Comparison of ENCODE assay signal across 10 mouse cellular contexts in genomic region chr2:167167515-167168212, GRCm38 (mm10). TPM values are rescaled to one million over a fixed set of nuclear protein-coding genes. Genes with fewer than 3 reads are reported as not detected.
DNase-seq lines count a peak whose midpoint lies in the region; ATAC-seq and TF ChIP-seq lines count a peak whose summit lies in the region.
"Had no signal": no experiment of that assay in that cellular context is flagged by ENCODE, and none has a peak within 500 bp of the region (broad histone marks: within the 10 kb centered on the region; RNA-seq: fewer than 3 reads in every experiment).

No protein-coding gene starts in this region.

- H3K4me1 ChIP-seq in midbrain, embryonic 13.5 days (replicated peaks), result no peaks in the 10 kb centered on the region

- H3K4me2 ChIP-seq in midbrain, embryonic 13.5 days (replicated peaks), result no peak overlapping the region
- H3K4me2 ChIP-seq: forebrain, embryonic 13.5 days had no signal

- no peaks in the 10 kb centered on the region for H3K36me3 ChIP-seq in splenic B cell, adult 2 months (ENCODE audit: control insufficient read depth, insufficient read depth, low read length, poor library complexity, severe bottlenecking)
- no peaks in the 10 kb centered on the region for H3K36me3 ChIP-seq in midbrain, embryonic 13.5 days

- WGBS in midbrain, embryonic 13.5 days, result 70% methylated on average over 11 of the region's 11 CpGs

- no peak for TF ChIP-seq CTCF in layer of hippocampus, adult 2 months (conservative IDR thresholded peaks at IDR 0.05)

- H3K9ac ChIP-seq in midbrain, embryonic 13.5 days (replicated peaks), result no peak overlapping the region
- H3K9ac ChIP-seq: forebrain, embryonic 13.5 days had no signal

- H3K9me3 ChIP-seq in midbrain, embryonic 13.5 days, result no peaks in the 10 kb centered on the region
- H3K9me3 ChIP-seq: forebrain, embryonic 13.5 days had no signal

- no peaks in the 10 kb centered on the region for H3K27me3 ChIP-seq in splenic B cell, adult 2 months (ENCODE audit: control insufficient read depth, insufficient read depth, low read length, poor library complexity, severe bottlenecking)
- no peaks in the 10 kb centered on the region for H3K27me3 ChIP-seq in midbrain, embryonic 13.5 days
- H3K27me3 ChIP-seq: forebrain, embryonic 13.5 days had no signal

- no peak for DNase-seq in layer of hippocampus, adult 2 months (ENCODE audit: low spot score in 2 of 2)
- DNase-seq in layer of hippocampus, postnatal 25 days (ENCODE audit: extremely low spot score in 1 of 2, low spot score in 1 of 2), result no peak
- peak; percentile 55 for DNase-seq in kidney, postnatal 10 days
- peak; percentile 49 for DNase-seq in splenic B cell, adult 2 months (ENCODE audit: low read depth, low spot score)

- ATAC-seq in erythroblast, adult 5-6 weeks (replicated peaks; ENCODE audit: low FRiP score, poor library complexity, severe bottlenecking), result 0 out of 2 replicates have a peak, but pooled peaks have one; percentile 21
- no peak for ATAC-seq in inflammation-experienced regulatory T-cells, adult 6 months
- ATAC-seq in midbrain, embryonic 13.5 days, result no peak
- no peak for ATAC-seq in cerebellum, adult (ENCODE audit: insufficient number of reproducible peaks, low FRiP score, low TSS enrichment)
- ATAC-seq: forebrain, embryonic 13.5 days had no signal

- no peak overlapping the region for H3K4me3 ChIP-seq in layer of hippocampus, adult 2 months
- no peak overlapping the region for H3K4me3 ChIP-seq in midbrain, embryonic 13.5 days (replicated peaks)
- H3K4me3 ChIP-seq: forebrain, embryonic 13.5 days had no signal

- peak overlapping the region; percentile 55 for H3K27ac ChIP-seq in layer of hippocampus, adult 2 months
- H3K27ac ChIP-seq in midbrain, embryonic 13.5 days, result no peak overlapping the region
- H3K27ac ChIP-seq: forebrain, embryonic 13.5 days; macrophage had no signal

RNA-seq across cellular contexts. Expression of gene Kcnb1, which starts 22.3 kb away (rescaled TPM):
- 100 to 1,000 TPM; 103 to 105 TPM for total RNA-seq in layer of hippocampus, adult 2 months (2021)
- 100 to 1,000 TPM in 1 of 2 experiments, 10 to 100 TPM in 1; 86.5 to 103 TPM for total RNA-seq in layer of hippocampus, postnatal 25 days (2021)
- not detected in 2 replicates for total RNA-seq in erythroblast, adult 5-6 weeks (2015; ENCODE audit: low replicate concordance)
- not detected in 2 replicates for total RNA-seq in erythroblast, adult 5-6 weeks (2017; ENCODE audit: low replicate concordance)
- 1 to 10 TPM in 1 of 3 experiments, under 1 TPM in 2; 0.87 to 1.1 (median 0.88) TPM for polyA plus RNA-seq in inflammation-experienced regulatory T-cells, adult 6 months (2017; shearing (Covaris generic))
- 2.1 and 2.3 TPM in 2 replicates for polyA plus RNA-seq in midbrain, embryonic 13.5 days (2015; fragmentation: Nextera tagmentation; extraction: Ambion mirVana)

Comparison
In these comparisons a context has a peak if more than half of its experiments do, and no peak if none do; other contexts are left out.
1. DNase-seq: peak in kidney, postnatal 10 days (single experiment) and splenic B cell, adult 2 months (single experiment); none in layer of hippocampus, adult 2 months (0 of 2) and layer of hippocampus, postnatal 25 days (0 of 2).
2. RNA of gene Kcnb1, which starts 22.3 kb away (total RNA-seq): 103 to 105 TPM in layer of hippocampus, adult 2 months and 86.5 to 103 TPM in layer of hippocampus, postnatal 25 days; not detected in erythroblast, adult 5-6 weeks; every median in the first group is over 10 times any median in the second.